Mouse (Mus musculus) right cerebral cortex, adult 2 months (tissue): ENCODE results near the gene LTO1.
A peak's percentile ranks its signal among the peaks of the same experiment; 100 is the strongest.

Source experiments
- DNase-seq, 2 experiments: peaks; one replicate each; pipeline ENCODE4 v3.0.0; 2021 to 2022; ENCODE audit warnings: low spot score in 2 of 2

LTO1 gene

DNA sequence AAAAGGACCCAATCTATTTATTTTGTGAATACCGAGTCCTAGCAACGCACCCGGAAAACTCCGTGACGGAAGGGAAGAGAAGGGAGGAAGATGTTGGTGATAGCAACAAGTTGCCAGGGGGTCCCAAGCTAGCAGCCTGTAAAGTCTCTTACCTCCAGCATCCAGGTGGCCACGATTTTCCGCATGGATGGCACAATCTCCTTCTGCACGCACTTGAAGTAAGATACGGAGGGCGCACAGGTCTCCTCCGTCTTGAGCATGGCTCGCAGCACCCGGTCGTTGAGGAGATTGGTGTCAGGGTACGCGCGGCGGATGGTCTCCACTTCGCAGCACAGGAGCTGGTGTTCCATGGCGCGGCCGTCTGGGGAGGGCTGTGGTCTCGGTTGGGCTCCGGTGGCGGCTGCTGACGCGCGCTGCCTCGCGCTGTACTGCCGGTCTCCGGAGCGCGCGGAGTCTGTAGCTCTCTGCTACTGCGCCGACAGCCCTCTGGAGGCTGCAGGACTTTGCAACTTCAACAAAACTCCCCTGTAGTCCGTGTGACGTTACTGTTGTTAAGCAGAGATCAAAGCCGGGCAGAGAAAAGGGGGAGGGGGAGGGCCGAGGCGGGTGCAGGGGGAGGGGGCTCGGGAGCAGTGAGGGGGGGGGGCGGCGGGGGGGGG, 24.6 kb downstream of the LTO1 start, which contains the start of gene Ccnd1:
Gene Ccnd1, minus strand, starts transcription at position 582 of the 659 bp plus-strand sequence.
- DNase-seq, result peak; percentile 63 to 77

- DNase-seq, result no peak
These were observed 25.2 kb downstream of the LTO1 start for GRCm38 (mm10) chr7:144940003-144940571.

GRCm38 (mm10) chr7:144940585-144940984, 25.7 kb downstream of the LTO1 start:
- DNase-seq, result no peak

DNA sequence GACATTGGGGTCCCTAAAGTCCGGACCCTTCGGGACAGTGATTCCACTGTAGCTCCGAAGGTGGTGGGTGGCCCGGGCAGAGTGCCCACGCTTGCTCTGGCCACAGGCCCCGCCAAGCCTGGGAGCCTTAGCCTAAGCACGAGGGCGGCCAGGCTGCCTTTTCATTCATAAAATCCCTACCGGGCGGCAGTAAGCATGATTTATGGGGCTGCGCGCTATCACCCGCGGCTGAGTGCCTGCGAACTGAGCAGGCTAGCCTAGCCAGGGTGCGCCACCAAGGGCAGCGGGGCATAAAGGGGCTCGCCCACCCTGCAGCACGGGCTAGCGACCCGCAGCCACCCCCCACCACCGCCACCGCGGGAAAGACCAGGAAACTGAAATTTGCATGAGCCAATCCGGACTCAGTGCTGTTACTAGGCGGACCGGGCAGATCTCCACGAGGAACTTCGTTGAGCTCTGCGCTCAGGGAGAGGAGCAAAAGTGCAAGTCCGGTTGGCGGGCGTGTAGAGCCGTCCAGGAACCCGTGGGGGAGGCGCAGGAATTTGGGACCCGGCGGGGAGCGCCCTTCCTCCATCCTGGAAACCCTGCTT, 26.4 kb downstream of the LTO1 start:
- peak; percentile 61 to 78 for DNase-seq

GRCm38 (mm10) chr7:144942071-144942743, 27.3 kb downstream of the LTO1 start:
- DNase-seq, result no peak

GRCm38 (mm10) chr7:144942744-144943135, 27.8 kb downstream of the LTO1 start:
- DNase-seq, result no peak

- peak; percentile 72 to 78 for DNase-seq
These were observed 28.4 kb downstream of the LTO1 start for GRCm38 (mm10) chr7:144943254-144943653.

DNA sequence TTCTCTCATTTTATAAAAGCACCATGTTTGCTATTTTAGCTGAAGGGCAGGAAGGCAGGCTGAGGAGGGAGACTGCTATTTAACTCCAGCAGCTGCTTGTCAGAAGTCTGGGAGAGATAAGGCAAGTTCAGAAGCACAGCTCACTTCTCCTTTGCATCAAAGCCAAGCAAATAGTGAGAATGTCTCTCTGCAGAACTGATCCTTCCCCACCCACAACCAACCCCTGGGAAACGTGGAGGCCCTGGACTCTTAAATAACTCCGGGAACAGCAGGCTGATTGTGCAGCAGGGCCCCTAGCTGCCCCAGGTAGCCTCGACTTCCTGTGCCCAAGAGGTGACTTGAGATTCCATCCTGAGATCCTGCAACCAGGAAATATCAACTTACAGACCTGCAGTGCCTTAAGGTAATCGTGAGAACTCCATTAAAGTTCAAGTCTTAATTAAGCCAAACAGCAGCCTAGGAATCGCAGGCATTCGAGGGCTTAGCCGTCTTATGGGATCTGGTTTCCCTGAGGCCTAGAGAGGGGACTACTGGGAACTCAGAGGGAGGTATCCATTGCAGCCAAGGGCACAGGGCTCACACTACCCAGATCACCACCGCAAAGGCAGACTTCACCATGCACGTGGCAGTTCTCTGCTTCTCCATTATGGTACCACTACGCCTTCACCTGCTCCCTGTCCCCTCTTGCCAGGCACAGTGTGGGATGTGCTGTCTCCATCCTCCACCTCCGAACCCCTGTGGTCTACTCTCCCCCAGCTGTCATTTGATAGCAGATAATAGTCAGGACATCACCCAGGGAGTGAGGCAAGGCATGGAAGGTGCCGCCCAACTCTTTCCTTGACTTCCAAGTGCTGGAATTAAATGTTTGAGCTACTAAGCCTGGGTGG, 43.9 kb downstream of the LTO1 start:
- no peak for DNase-seq

DNA sequence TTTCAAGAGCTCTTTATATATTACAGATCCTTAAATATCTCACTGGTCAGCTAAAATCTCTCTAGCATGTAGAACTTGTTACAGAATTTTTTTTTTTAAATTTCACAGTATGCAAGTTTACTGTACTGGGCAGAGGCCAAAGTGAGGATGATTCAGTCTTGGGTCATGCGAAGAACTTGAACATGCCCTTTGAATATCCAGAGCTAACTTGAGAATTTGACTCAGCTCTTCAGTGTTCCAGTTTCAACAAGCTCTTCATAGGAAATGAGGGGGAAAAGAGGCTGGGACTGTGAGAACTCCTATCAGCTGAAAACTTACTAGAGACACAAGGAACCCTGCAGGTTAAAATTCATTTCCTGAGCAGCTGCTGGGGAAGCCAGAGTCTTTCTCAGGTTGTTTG, 49.0 kb downstream of the LTO1 start:
- DNase-seq, result no peak

- no peak for DNase-seq
These were observed 49.4 kb downstream of the LTO1 start for GRCm38 (mm10) chr7:144964316-144964715.

DNA sequence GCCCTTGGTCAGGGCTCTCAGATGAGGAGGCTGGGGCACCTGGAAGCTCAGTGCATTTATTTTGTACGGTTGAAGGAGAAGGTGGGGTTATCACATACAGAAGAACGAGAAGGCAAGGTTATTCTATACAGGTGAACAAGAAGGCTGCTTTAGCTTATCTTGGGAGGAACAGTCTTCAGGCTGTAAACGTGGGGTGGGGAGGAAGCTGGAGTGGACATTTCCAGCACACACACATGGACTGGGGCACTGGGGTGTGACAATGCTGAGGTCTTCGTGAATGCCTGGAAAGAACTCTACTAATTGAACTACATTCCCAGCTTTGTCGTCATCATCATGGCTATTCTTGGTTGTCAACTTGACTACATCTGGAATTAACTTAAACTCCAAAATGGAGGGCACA, 51.0 kb downstream of the LTO1 start:
- no peak for DNase-seq

DNA sequence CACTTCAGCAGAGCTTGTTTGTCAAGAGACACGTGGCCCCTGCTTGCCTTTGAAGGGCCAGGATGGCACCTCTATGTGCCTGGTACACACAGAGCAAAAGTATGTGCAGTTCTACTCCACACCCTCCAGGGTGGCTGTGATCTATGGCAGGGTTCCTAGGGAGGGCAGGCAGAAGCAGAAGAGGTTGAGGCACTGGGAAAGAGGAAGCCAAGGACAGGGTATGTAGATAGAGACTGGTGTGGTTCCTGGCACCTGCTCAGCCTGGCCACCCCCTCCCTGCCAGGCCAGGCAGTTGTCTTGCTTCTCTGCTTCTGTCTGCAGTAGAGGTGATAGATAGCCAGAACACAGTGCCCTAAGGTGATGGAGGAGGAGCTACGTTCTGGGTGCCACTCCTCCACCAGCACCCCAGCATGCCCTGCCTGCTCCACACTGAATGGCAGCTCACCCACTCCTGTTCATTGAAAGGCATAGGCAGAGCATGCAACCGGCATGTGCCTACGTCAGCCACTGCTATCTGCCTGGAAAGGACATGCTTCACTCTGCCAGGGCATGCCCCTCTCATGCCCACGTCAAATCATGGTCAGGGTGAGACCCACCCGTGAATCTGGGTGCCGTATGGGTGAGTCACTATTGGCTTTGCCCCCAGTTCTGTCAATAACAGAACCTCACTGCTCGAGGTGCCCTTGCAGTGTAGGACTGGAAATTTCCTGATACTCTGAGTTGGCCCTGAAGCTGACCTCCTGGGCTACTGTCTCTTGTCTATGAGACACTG, 56.3 kb downstream of the LTO1 start:
- DNase-seq, result no peak

GRCm38 (mm10) chr7:144971769-144972168, 56.9 kb downstream of the LTO1 start:
- DNase-seq, result no peak

DNA sequence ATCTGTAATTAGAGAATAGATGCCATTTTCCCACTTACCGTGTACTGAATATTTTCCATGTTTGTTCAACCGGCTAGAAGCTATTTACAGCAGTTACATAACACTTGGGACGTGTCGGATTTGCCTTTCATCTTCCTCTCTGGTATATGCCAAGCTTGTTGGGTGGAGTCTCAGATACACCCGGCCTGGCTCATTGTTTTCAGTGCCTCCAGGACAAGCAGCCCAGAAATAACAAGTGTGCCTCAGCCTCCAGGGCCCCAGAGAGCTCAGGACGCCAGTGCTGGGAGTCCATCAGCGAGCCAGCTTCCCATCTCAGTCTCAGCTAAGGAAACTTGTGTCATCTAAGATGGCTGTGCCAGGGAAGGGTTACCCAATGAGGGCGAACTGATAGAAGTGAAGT, 58.6 kb downstream of the LTO1 start:
- no peak for DNase-seq

GRCm38 (mm10) chr7:144977121-144977520, 62.2 kb downstream of the LTO1 start:
- no peak for DNase-seq

GRCm38 (mm10) chr7:144979814-144980213, 64.9 kb downstream of the LTO1 start:
- DNase-seq, result no peak
